ENCODE assay signal across 9 mouse cellular contexts in genomic region chr5:107268121-107269005, GRCm38 (mm10). TPM values are rescaled to one million over a fixed set of nuclear protein-coding genes. Genes with fewer than 3 reads are reported as not detected.
DNase-seq lines count a peak whose midpoint lies in the region; ATAC-seq lines count a peak whose summit lies in the region.
"Had no signal": no experiment of that assay in that cellular context is flagged by ENCODE, and none has a peak within 500 bp of the region (broad histone marks: within the 10 kb centered on the region; RNA-seq: fewer than 3 reads in every experiment).

No protein-coding gene starts in this region.

- no peak for ATAC-seq in erythroblast, adult 5-6 weeks (replicated peaks; ENCODE audit: low FRiP score, poor library complexity, severe bottlenecking)

- H3K36me3 ChIP-seq in limb, embryonic 10.5 days: peaks cover 8% of the 10 kb centered on the region; the same call in 1 of the 2 replicates

- 44% methylated on average over 16 of the region's 16 CpGs for WGBS in limb, embryonic 10.5 days

- no peak overlapping the region for H3K4me3 ChIP-seq in limb, embryonic 10.5 days

- intact Hi-C loops in gastrocnemius, postnatal 14 days (cut with DNase I; ENCODE audit: low total_unique reads): no loop called here
- intact Hi-C loops in gastrocnemius, postnatal 36 days (cut with DNase I): no loop called here

- H3K9me3 ChIP-seq in limb, embryonic 10.5 days (replicated peaks): no peaks in the 10 kb centered on the region

- peaks cover 50% of the 10 kb centered on the region for H3K4me1 ChIP-seq in limb, embryonic 10.5 days

- peak overlapping the region; percentile 76 for H3K27ac ChIP-seq in limb, embryonic 10.5 days

- no peaks in the 10 kb centered on the region for H3K27me3 ChIP-seq in limb, embryonic 10.5 days (ENCODE audit: low read depth, poor library complexity, severe bottlenecking)

- DNase-seq in gastrocnemius, postnatal 14 days: peak; percentile 32
- no peak for DNase-seq in gastrocnemius, postnatal 36 days
- peak; percentile 49 for DNase-seq in MN1 (ENCODE audit: low spot score)
- peak; percentile 88 for DNase-seq in gonadal fat pad, adult 2 months (ENCODE audit: low read depth)
- DNase-seq in limb, embryonic 10.5 days (ENCODE audit: low spot score): no peak
- no peak for DNase-seq in adrenal gland, postnatal 4 days (ENCODE audit: low spot score in 2 of 2)
- no peak for DNase-seq in layer of hippocampus, adult 8-10 months (ENCODE audit: low spot score in 2 of 2)
- DNase-seq: cerebellum, adult 18-20 months had no signal

RNA-seq across cellular contexts. Expression of gene Tgfbr3, which starts 21.1 kb away (rescaled TPM):
- 10 to 100 TPM; 31.6 to 32.7 TPM for total RNA-seq in gastrocnemius, postnatal 14 days (2021)
- total RNA-seq in gastrocnemius, postnatal 36 days (2021): 10 to 100 TPM; 17.1 to 18.3 TPM
- polyA plus RNA-seq in gonadal fat pad, adult 2 months (2012; rRNA removed): 27.1 and 37.0 TPM in 2 replicates
- polyA plus RNA-seq in limb, embryonic 10.5 days (2016; fragmentation: Nextera tagmentation; extraction: Ambion mirVana): 12.1 and 13.6 TPM in 2 replicates
- 100 to 1,000 TPM; 214 to 231 TPM for total RNA-seq in adrenal gland, postnatal 4 days (2021)
- 1.5 and 1.9 TPM in 2 replicates for total RNA-seq in erythroblast, adult 5-6 weeks (2015; ENCODE audit: low replicate concordance)
- 2.2 and 2.6 TPM in 2 replicates for total RNA-seq in erythroblast, adult 5-6 weeks (2017; ENCODE audit: low replicate concordance)
- total RNA-seq in layer of hippocampus, adult 8-10 months (2022): 10 to 100 TPM; 19.3 to 24.8 (median 21.5) TPM

Comparison
In these comparisons a context has a peak if more than half of its experiments do, and no peak if none do; other contexts are left out.
1. DNase-seq: peak in gastrocnemius, postnatal 14 days (single experiment), MN1 (single experiment) and gonadal fat pad, adult 2 months (single experiment); none in gastrocnemius, postnatal 36 days (0 of 2), limb, embryonic 10.5 days (single experiment), adrenal gland, postnatal 4 days (0 of 2) and layer of hippocampus, adult 8-10 months (0 of 2).
2. RNA of gene Tgfbr3, which starts 21.1 kb away (total RNA-seq): 214 to 231 TPM in adrenal gland, postnatal 4 days; 31.6 to 32.7 TPM in gastrocnemius, postnatal 14 days, 19.3 to 24.8 TPM in layer of hippocampus, adult 8-10 months, 17.1 to 18.3 TPM in gastrocnemius, postnatal 36 days and 1.5 to 2.6 TPM in erythroblast, adult 5-6 weeks; every median in the first group is over 4 times any median in the second.